Mouse (Mus musculus): ENCODE results near the gene 9230102O04Rik.

- TF ChIP-seq CTCF (IDR thresholded peaks at IDR 0.05; ENCODE audit: low read depth) (no peak), EP300 (optimal IDR thresholded peaks at IDR 0.05) (no peak)
These were observed 33.5 kb downstream of the 9230102O04Rik start for GRCm38 (mm10) chr2:9855861-9856260.

Data from stomach, postnatal 0 days (tissue).